Mouse (Mus musculus): ENCODE results near the gene Cdc42ep5. TPM values are rescaled to one million over a fixed set of nuclear protein-coding genes. Genes with fewer than 3 reads are reported as not detected.

The Cdc42ep5 gene
- total RNA-seq, 2 experiments from 2014 or later = 2.4 to 3.2 TPM

Other genes starting within 250 kb of the Cdc42ep5 start
- gene Lilra6, start 249.4 kb downstream of the Cdc42ep5 start, total RNA-seq (2021) = not detected
- 1 to 10 TPM; 6.5 to 6.7 TPM for gene Lair1, start 101.7 kb downstream of the Cdc42ep5 start, total RNA-seq (2021)
- 100 to 1,000 TPM; 837 to 867 TPM for gene Ttyh1, start 45.5 kb downstream of the Cdc42ep5 start, total RNA-seq (2021)
- gene Leng8, start 27.8 kb downstream of the Cdc42ep5 start, total RNA-seq (2021) = 100 to 1,000 TPM; 152 TPM
- 1 to 10 TPM; 6.1 to 6.7 TPM for gene Leng9, start 14.5 kb downstream of the Cdc42ep5 start, total RNA-seq (2021)
- not detected for gene Lilra5, start 72.9 kb upstream of the Cdc42ep5 start, total RNA-seq (2021)
- gene Ncr1, start 172.9 kb upstream of the Cdc42ep5 start, total RNA-seq (2021) = not detected
- under 1 TPM in 1 of 2 experiments, not detected in 1; 0.13 TPM for gene Gp6, start 232.9 kb upstream of the Cdc42ep5 start, total RNA-seq (2021)

Measured in left cerebral cortex, postnatal 14 days (tissue).